Mouse (Mus musculus): ENCODE measurements around the gene Mum1. TPM values are rescaled to one million over a fixed set of nuclear protein-coding genes. Genes with fewer than 3 reads are reported as not detected.

The Mum1 gene
- total RNA-seq, 1 experiment from 2014 or later = 37.9 TPM

DNA sequence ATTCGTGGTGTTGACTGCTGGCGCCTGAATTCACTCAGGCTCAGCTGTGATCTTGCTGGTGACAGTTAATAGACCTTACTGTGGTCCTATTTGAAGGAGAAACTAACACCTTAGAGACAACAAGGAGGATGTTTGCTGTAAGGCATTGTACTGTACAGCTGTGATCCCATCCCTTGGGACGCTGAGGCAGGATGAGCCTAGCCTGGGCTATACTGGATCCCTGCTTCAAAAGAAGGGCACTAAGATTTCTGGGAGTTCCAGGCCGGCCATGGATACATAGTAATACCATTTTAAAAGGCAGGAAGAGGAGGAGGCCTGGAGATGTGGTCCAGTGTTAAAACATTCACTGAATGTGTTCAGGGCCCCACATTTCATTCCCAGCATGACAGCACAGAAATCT is 24.3 kb downstream of the Mum1 start:
- DNase-seq = no peak

GRCm38 (mm10) chr10:80252011-80252410 is 25.8 kb downstream of the Mum1 start:
- DNase-seq = no peak

DNA sequence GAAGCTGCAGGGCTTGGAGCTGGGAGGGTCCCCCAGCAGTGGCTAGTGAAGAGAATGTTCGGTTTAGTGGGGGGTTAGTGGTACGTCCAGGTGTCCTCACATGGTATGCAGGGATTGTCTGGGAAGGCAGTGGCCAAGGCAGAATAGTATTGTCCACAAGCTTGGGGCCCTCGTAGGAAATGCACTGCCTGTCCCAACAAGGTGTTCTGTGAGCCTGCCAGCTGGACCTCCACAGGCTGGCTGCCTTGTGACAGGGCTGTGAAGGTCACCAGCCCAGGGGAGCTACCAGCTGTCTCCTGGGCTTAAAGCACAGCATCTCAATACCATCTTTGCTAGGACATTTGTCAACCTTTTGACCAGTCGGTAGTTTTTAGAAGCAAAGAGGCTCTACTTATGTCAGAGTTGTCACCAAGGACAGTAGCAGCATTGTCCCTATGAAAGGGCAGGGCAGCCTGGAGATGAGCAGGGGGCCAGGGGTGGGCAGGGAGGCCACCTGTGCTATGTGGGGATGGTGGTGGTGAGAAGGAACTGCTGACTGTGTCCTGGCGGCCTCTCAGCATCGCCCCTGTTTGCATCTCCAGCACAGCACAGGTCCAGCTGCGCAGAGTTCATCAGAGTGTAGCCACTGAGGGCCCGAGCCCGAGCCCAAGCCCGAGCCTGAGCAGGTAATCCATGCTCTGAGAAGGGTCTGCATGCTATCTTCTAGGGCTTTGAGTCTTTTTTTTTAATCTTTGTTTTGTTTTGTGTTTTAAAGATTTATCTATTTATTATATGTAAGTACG is 26.4 kb downstream of the Mum1 start:
- no peak for DNase-seq

DNA sequence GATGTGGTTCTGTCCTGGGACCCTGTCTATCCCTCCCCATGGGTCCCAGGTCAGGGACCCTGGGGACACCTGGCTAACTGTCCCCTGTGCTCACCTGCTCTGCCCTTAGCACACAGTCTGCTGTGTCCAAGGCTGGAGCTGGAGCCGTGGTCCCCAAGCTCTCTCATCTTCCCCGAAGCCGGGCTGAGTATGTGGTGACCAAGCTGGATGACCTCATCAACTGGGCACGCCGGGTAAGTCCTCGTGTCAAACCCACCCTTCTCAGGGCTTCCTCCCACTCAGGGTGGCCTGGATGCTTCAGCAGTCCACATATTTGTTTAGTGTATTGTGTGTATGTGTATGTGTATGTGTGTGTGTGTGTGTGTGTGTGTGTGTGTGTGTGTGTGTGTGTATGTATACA is 27.3 kb downstream of the Mum1 start:
- DNase-seq = no peak

DNA sequence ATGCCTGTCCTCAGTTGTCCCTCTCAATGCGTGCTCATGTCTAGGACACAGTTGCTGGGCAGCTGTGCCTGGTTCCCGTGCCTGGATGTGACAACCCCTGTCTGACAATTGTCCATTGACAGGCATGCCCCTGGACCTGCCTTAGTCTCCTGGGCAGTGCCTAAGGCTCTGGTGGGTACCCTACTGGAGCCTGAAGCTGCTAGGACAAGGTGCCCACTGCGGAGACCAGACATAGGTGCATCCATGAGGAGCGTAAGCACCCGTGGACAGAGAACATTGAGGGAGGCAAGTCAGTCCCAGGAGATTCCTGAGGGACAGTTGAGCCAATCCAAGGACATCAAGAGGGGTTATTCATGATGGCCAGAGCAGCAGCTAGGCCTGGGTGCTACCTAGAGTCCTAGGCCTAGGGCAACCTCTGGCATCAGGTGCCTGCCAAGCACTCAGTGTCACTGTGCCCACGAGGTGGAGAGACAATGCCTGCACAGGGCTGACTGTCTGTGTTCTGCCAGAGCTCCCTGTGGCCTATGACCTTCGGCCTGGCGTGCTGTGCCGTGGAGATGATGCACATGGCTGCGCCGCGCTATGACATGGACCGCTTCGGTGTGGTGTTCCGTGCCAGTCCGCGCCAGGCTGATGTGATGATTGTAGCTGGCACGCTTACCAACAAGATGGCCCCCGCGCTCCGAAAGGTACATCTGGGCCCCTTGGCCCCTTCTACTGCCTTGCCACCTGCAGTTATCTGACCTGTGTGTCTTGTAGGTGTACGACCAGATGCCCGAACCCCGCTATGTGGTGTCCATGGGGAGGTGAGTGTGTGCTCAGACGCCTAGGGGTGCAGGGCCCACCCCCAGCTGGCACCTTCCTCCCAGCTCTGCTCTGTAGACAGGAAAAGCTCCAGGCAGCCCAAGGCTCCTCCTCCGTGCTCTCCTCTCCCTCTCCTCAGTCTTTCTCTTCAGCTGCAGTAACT is 28.4 kb downstream of the Mum1 start:
- no peak for DNase-seq

DNA sequence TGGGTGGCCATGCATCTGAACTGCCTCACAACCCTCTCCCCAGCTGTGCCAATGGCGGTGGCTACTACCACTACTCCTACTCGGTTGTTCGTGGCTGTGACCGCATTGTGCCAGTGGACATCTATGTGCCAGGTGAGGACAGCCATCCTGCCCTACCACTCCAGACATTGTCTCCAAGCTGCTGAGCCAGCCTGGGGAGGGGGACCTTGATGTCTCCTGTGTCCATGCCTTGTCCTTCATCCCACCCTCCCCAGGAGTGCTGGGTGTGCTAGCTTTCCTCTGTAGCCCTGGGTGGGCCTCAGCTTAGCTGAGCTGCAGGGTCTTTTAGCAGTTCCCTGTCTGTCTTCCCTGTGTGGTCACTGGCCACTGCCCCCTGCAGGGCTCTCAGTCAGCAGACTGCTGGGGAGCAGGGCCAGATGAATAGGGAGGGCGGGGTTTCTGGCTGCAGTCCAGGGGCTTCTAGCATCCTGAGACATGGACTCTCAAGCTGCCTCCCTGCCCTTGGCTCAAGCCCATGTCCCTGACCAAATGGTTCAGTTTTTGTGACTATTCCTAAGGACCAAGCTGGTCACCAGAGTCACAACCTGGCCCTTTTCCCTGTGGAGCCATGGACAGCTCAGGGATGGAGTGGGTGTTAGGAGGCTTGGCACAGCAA is 29.8 kb downstream of the Mum1 start:
- DNase-seq = peak; percentile 82

- no peak for DNase-seq
These were observed 31.7 kb downstream of the Mum1 start for GRCm38 (mm10) chr10:80257936-80258335.

GRCm38 (mm10) chr10:80258752-80259462 is 32.7 kb downstream of the Mum1 start:
- peak; percentile 59 for DNase-seq

DNA sequence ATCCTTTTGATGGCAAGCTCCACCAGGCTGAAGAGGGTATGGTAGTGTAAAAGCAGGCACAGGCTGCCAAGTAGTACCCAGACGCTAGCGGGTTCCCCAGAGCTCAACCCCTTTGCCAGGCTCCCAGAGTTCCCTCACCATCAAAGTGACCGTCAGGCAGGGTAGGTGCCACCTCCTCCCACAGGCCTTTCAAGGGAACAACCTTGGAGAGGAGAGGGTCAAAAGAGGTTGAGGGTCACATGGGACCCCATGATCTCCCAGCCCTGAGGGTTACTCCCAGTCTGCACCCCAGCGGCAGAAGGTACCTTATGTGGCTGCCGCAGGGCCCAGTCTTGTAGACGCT is 33.2 kb downstream of the Mum1 start:
- DNase-seq = no peak

DNA sequence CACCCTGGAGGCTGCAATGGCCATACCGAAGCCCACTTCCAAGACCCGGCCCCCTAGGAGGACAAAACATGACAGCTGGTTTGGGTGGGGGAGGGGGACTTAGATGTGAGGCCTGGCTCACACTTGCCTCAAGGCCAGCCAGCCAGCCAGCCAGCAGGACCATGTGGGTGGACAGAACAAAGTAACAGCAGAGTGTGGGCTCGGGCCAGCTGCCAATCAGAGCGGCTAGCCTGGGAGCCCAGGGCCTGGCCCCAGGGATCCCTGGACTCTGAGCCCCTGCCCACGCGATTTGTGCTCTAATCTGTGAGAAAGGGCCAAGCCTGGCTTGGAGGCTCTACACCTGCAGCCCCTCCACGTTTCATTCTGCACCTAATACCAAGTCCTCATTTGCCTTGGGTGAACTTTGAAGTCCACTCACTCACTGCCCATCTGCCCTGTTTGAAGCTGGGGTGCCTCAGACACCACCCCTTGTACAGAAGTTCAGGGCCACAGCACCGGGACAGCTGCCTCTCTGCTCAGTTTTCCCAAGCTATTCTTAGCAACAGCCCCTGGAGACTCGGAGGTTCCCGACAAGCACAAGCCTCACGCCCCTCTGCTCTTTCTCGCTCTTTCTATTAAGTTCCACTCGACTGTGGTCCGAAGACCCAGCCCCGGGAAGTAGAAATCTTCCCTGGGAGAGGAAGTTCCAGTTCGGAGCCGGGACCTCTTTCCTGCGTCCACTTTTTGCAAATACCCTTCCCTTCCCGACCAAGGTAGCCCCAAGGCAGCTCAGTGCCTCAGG is 33.8 kb downstream of the Mum1 start:
- peak; percentile 83 for DNase-seq

DNA sequence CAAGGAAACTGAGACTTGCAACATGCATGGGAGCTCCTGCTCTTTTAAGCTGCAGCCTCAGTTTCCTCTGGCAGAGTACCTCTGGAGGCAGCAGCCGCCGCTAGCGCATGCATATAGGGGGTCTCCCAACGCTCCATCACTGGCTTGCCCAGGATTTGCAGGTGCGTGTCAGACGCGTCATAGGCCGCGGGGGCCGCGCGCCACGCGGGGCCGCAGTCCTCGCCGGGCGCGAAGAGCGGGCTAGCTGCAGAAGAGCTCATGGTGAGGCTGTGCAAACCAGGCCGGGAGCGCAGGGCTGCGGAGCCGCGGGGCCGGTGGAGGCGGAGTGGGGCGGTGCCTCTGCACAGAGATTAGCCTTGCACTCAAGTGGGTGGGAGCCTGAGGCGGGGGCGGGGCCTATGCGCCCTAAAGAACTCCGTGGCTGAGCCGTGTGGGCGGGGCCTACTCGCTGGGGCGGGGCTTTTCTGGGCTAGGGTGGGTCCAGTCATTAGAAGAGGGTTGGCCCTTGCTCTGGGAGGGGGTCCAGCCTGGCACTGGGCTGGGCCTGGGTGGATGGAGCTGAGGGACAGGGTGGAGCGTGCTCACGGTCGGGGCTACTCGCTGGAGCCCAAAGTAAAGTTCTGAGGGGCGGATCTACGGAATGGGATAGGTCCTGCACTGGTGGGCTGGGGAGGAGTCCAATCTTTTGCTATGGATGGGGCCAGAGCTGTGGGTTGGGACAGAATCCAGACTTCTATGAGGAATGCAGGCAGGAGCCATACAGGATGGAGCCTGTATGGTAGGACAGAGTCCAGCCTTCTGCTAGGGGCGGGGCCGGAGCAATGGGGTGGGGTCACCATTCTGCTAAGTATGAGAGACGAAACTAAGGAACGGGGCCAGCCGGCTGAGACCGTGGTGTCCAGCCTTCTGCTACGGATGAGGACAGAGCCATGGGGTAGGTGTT is 34.7 kb downstream of the Mum1 start, which contains the start of the genes Gamt and Dazap1:
Gene Gamt (minus strand): TSS at position 371 of the 943 bp plus-strand sequence.
Gene Dazap1 (plus strand): TSS at position 845 of the 943 bp plus-strand sequence.
- peak; percentile 99 for DNase-seq

DNA sequence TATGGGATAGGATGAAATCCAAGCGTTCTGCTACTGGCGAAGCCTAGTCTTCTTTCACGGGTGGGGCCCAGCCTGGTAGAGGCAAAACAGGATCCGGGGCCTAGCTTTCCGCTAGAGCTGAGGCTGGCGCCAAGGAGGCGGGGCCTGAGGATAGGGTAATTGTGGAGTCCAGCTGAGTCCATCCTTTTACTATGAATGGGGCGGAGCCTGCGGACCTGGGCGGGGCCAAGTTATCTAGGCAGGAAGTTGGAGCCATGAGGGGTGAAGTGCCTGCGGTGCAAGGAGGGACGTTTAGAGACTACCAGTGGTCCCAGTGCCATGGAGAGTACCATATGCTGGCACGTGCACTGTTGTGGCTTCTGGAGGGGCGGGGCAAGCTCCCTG is 35.3 kb downstream of the Mum1 start:
- DNase-seq = peak; percentile 97

DNA sequence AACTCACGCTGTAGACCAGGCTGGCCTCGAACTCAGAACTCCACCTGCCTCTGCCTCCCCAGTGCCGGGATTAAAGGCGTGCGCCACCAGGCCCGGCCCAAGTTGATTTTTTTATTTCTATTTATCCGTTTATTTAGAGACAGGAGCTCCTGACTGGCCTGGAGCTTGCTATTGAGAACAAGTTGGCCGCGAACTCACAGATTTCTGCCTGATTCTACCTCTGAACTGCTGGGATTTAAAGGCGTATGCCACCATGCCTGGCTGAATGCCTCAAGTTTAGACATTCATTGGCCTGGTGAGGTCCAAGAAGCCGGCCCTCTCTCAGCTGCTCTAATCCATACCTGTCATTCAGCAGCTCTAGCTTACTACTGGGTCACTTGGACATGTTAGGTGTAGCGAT is 35.9 kb downstream of the Mum1 start:
- DNase-seq = no peak

GRCm38 (mm10) chr10:80262776-80263365 is 36.6 kb downstream of the Mum1 start:
- no peak for DNase-seq

- DNase-seq = peak; percentile 99
These were observed 38.3 kb downstream of the Mum1 start for GRCm38 (mm10) chr10:80264341-80265148.

- DNase-seq = no peak
These were observed 38.9 kb downstream of the Mum1 start for GRCm38 (mm10) chr10:80265149-80265486.

DNA sequence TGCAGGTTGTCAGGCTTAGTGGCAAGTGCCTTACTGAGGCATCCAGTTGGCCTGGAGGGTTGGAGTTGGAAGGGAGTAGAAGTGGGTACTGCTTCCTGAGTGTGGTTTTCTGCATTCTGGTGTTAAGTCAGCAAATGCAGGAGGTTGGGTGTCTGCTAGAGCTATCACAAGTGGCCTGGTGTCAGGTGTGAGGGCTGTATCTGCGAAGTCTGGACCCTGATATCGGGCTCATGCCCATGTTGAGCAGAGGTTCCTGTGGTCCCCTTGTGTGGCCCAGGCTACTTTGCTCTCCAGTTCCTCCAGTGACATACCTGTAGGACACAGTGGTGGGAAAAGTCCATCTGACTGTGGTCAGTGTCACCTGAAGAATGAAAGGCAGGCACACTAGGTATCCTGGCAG is 43.9 kb downstream of the Mum1 start:
- DNase-seq = no peak

DNA sequence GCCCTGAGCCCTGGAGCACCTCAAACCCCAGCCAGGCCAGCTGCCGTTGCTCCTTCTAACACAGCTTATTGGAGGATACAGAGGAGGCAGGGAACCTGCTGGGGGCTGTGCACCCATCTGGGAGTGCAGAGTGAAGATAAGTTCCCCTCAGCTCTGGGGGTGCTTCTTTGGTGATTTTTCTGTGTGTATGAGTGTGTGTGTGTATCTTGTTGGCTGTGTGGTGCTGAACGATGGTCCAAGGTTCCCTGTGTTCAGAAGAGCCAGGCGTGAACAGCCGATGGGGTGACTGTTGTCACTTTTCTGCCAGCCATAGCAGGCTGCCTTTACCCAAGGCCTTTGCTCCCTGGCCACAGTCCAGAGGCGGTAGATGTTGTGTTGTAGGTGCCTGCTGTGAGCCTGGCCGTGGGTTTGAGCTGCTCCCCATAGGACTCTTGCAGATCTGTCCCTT is 44.5 kb downstream of the Mum1 start:
- peak; percentile 61 for DNase-seq

All from adrenal gland, postnatal 25 days (tissue).